Mouse (Mus musculus) forebrain, embryonic 10.5 days (tissue): ENCODE data around the gene Wdr91. TPM values are rescaled to one million over a fixed set of nuclear protein-coding genes. Genes with fewer than 3 reads are reported as not detected.
A peak's percentile ranks its signal among the peaks of the same experiment; 100 is the strongest.

Source experiments
- DNase-seq: peaks from one replicate; pipeline ENCODE4 v3.0.0-alpha.2; 2017; ENCODE audit warnings: low spot score; ENCODE audit errors: extremely low spot score
- H3K27ac ChIP-seq: fragments of 300-500 bp; sonication (generic); 2 replicates; pipeline ENCODE4 v1.5.1; 2016; ENCODE audit warnings: mild to moderate bottlenecking
- H3K27me3 ChIP-seq: fragments of 300-500 bp; sonication (generic); 2 replicates; pipeline ENCODE4 v1.6.1; 2016; ENCODE audit warnings: mild to moderate bottlenecking; ENCODE audit not compliant: poor library complexity, severe bottlenecking
- H3K36me3 ChIP-seq: fragments of 300-500 bp; sonication (generic); replicated peaks from 2 replicates; pipeline ENCODE4 v1.6.1; 2016; ENCODE audit warnings: mild to moderate bottlenecking, moderate library complexity
- H3K4me1 ChIP-seq: fragments of 300-500 bp; sonication (generic); 2 replicates; pipeline ENCODE4 v1.6.1; 2016
- H3K4me3 ChIP-seq: fragments of 300-500 bp; sonication (generic); 2 replicates; pipeline ENCODE4 v1.5.1; 2016; ENCODE audit warnings: mild to moderate bottlenecking, moderate library complexity
- H3K9me3 ChIP-seq: fragments of 300-500 bp; sonication (generic); 2 replicates; pipeline ENCODE4 v1.6.1; 2016; ENCODE audit warnings: mild to moderate bottlenecking, moderate library complexity
- WGBS: fragments of 180-500 bp; shearing (Covaris S2); methylation state at CpG from one replicate; pipeline ENCODE4 v1.1.7; 2016; 5-methylcytosine and 5-hydroxymethylcytosine counted together
- polyA plus RNA-seq: library from polyadenylated mRNA; unstranded; fragments of >200 nt; fragmentation: Nextera tagmentation; extraction: Ambion mirVana; gene quantifications from 2 replicates; pipeline ENCODE4 v1.2.1, GENCODE M21; 2016

Gene Wdr91
- polyA plus RNA-seq: 12.0 TPM in 2 replicates

DNA sequence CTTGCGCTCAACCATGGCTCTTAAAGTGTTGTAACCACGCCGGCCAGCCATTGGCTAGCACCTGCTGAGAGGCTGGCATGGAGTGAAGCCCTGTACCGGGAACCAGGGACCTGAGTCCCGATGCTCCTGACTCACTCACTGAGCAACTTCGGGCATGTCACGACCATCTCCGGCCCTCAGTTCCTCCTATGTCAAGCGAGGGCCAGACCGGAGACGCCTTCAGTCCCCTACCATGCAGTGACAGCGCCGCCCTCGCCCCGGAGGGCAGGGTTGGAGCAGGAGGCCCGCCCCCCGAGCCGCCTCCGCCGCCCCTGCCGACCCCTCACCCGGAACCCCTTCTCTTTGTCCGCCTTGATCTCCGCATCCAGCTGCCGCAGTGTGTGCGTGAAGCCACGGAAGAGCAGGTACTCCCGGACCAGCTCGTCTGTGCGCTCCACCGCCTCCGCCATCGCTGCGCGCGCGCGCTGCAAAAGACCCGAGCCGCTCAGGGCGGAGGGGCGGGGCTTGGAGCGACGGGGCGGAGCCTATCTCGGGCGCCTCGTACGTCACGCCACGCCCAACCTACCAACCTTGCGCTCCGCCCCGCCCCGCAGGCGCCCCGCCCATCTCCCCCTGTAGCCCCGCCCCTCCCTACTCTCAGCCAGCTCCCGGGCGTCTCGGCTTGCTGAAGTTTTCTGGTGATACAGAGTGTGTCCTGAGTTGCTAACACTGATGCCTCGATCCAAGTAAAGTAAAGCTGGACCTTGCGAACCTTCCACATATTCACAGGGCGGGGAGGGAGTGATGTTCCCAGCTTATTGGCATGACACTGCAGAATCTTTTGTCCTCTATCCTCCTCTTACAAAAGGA, at the start of gene Wdr91:
Gene Wdr91, minus strand, starts transcription at position 506 of the 849 bp plus-strand sequence.
- Histone ChIP-seq H3K27ac (peak within 1 kb of the TSS; percentile 92), H3K9me3 (no peaks in the 10 kb centered on the region), H3K27me3 (no peaks in the 10 kb centered on the region), H3K4me3 (peak within 1 kb of the TSS; percentile 82), H3K36me3 (peaks cover 33% of the 10 kb centered on the region), H3K4me1 (peaks cover 28% of the 10 kb centered on the region)
- peak; percentile 95 for DNase-seq
- WGBS: under 1% methylated on average over 64 of the region's 64 CpGs

DNA sequence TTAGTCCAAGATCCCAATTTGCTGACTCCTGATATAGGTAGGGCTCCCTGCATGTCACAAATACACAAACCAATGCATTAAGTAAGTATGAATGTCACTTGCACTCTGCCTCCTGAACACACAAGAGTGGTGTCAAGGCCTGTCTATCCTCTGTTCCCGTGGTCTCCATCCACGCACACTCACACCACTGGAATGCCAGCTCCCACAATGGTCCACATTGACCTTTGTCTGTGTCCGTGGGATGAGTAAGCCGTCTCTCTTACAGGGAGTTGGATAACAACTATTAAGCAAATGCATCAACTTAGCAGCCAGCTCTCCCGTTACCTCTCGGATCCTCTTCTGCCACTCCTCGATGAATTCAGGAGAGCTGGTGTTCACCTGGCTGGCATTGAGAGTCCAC, 48.5 kb upstream of the Wdr91 start:
- H3K36me3 ChIP-seq: no peaks in the 10 kb centered on the region
- no peak overlapping the region for H3K4me3 ChIP-seq
- peaks cover 16% of the 10 kb centered on the region for H3K4me1 ChIP-seq
- 92% methylated on average over 7 of the region's 7 CpGs for WGBS
- no peaks in the 10 kb centered on the region; the same call in 1 of the 2 replicates for H3K27me3 ChIP-seq
- no peaks in the 10 kb centered on the region for H3K9me3 ChIP-seq
- DNase-seq: no peak
- H3K27ac ChIP-seq: no peak overlapping the region

DNA sequence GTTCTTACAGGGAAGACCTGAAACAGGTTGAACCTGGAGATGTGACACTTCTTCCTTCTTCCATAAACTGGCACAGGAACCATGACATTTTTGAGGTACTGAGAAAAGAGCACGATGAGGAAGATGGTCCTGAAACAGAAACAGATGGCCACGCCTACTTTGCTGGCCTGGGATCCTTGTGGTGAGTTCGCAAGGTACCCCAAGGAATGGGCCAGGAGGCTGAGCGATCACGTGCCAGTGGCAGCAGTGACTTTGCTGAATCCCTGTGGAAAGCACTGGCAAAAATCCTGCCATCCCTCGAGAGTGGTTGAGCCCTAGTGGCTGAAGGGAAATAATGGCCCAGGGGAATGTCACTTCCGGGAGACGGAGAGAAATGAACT, 45.2 kb upstream of the Wdr91 start:
- Histone ChIP-seq H3K36me3 (no peaks in the 10 kb centered on the region), H3K4me1 (peaks cover 16% of the 10 kb centered on the region), H3K27ac (0 out of 2 replicates have a peak overlapping the region, but pooled peaks have one; percentile 51), H3K4me3 (peak overlapping the region; percentile 35), H3K27me3 (no peaks in the 10 kb centered on the region; the same call in 1 of the 2 replicates), H3K9me3 (no peaks in the 10 kb centered on the region)
- 43% methylated on average over 8 of the region's 8 CpGs for WGBS
- DNase-seq: no peak

DNA sequence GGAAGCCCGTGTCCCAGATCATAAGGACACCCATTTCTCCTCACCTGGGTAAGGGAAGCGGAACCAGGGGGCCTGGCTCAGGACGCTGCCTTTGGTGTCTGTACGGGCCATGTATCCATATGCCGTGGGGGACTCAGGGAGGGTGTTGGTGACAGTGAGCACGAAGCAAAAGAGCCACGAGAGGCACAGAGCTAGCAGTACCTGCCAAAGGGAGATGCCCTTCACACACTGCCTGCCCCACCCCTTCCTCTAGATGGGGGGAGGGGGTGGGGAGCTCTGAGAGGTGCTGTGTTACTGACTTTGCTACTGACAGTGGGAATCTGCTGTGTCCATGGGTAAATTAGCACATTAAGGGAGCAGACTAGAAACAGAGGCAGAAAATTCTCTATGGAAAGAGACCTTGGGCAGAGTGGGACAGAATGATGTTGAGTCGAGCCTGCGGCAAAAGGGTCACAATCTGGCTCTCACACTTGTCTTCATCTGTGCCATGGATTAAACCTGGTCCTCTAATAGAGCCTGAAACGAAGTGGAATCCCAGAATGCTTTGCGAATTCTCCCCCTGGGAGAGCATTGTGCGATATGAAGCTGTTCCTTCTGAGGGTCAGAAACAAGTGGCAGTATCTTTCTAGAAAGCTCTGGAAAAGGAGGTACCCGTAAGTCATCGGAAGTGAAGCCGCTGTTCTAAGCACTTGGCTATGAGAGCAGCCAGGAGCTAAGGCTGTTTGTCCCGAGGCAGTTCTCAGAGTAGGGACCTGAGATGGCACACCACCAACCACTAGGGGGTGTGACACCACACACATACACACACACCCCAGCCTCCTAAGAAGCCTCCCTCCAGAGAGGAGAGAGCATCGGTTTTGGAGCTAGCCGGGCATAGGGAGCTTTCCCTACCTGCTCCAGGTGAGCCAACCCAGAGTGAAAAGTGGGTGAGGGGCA, 44.5 kb upstream of the Wdr91 start:
- 58% methylated on average over 18 of the region's 18 CpGs for WGBS
- Histone ChIP-seq H3K27me3 (no peaks in the 10 kb centered on the region; the same call in 1 of the 2 replicates), H3K27ac (peak overlapping the region; percentile 51; the same call in 1 of the 2 replicates), H3K9me3 (no peaks in the 10 kb centered on the region), H3K4me1 (peaks cover 16% of the 10 kb centered on the region), H3K36me3 (no peaks in the 10 kb centered on the region), H3K4me3 (peak overlapping the region; percentile 35)
- DNase-seq: peak; percentile 39

DNA sequence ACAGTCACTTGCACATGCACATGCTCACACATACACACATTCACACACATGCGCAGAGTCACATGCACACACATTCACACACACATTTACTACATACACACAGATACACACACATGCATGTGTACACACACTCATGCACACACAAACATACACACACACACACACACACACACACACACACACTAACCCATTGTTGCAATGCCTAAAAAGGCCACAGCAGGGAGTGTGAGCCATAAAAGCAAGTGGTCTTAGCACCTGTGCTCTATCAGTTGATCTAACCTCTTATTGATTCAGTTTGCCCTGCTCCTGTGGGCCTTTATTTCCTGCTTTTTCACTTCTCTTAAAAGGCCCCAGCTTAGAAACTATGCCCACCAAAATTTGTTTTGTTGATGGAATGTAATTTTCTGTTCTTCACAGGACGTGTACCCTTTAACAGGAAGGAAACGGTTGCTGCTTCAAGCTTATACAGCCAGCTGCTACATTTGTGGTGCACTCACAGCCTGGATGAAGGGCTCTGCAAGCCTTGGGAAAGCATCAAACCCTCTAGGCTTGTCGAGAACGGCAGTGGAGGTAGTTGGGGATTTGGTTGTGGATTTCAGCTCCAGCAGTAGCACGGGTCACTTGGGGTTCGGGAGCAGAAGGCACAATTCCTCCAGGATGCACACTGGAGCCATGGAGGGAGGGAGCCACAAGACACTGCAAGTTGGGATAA, 41.4 kb upstream of the Wdr91 start:
- Histone ChIP-seq H3K4me1 (peaks cover 24% of the 10 kb centered on the region), H3K36me3 (no peaks in the 10 kb centered on the region), H3K4me3 (no peak overlapping the region), H3K27ac (no peak overlapping the region), H3K9me3 (peaks cover 2% of the 10 kb centered on the region; the same call in 1 of the 2 replicates), H3K27me3 (peaks cover 10% of the 10 kb centered on the region; the same call in 1 of the 2 replicates)
- 76% methylated on average over 7 of the region's 7 CpGs for WGBS
- no peak for DNase-seq

DNA sequence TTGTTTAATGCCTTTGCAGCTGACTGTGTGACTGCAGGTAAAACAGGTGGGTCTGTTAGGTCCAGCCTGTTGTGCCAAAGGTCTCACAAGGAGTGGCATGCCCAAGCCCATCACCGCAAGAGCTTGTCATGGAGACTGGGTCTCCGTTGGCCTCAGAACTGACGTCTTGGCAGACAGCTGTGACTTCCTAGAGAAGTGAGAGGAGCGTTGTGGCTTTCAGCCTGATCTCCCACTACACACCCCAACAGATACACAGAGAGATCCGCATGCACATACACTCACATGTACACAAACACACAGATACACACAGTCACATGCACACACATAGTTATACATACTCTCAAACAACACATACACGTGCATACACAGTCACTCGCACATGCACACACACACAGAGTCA, 40.8 kb upstream of the Wdr91 start:
- H3K9me3 ChIP-seq: peaks cover 3% of the 10 kb centered on the region; the same call in 1 of the 2 replicates
- DNase-seq: no peak
- peaks cover 24% of the 10 kb centered on the region for H3K4me1 ChIP-seq

DNA sequence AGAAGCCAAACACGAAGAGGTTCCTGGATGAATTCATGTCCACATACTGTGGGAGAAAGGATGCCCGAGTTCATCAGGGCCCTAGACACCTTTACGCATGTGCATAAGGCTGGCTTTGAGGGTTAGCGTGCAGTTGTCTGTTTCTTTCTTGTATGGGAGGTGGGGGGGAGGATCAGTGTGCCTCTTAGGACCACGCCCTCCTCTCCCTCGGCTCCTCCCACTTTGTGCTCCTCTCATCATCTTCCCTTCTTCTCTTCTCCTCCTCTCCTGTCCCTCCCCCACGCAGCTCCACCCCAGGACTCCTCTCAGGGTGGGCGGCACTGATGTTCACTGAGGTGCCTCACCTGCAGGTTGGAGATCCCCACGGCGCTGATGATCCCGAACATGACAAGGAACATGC, 37.8 kb upstream of the Wdr91 start:
- Histone ChIP-seq H3K9me3 (peaks cover 3% of the 10 kb centered on the region; the same call in 1 of the 2 replicates), H3K27ac (no peak overlapping the region), H3K36me3 (no peaks in the 10 kb centered on the region), H3K27me3 (peaks cover 10% of the 10 kb centered on the region; the same call in 1 of the 2 replicates), H3K4me3 (peak overlapping the region; percentile 41), H3K4me1 (peaks cover 17% of the 10 kb centered on the region)
- 19% methylated on average over 11 of the region's 11 CpGs for WGBS
- no peak for DNase-seq

More for the DNA sequence above, 40.8 kb upstream of the Wdr91 start:
- Histone ChIP-seq H3K4me3 (no peak overlapping the region), H3K27me3 (peaks cover 10% of the 10 kb centered on the region; the same call in 1 of the 2 replicates), H3K27ac (no peak overlapping the region), H3K36me3 (no peaks in the 10 kb centered on the region)
- WGBS: 88% methylated on average over 7 of the region's 7 CpGs

DNA sequence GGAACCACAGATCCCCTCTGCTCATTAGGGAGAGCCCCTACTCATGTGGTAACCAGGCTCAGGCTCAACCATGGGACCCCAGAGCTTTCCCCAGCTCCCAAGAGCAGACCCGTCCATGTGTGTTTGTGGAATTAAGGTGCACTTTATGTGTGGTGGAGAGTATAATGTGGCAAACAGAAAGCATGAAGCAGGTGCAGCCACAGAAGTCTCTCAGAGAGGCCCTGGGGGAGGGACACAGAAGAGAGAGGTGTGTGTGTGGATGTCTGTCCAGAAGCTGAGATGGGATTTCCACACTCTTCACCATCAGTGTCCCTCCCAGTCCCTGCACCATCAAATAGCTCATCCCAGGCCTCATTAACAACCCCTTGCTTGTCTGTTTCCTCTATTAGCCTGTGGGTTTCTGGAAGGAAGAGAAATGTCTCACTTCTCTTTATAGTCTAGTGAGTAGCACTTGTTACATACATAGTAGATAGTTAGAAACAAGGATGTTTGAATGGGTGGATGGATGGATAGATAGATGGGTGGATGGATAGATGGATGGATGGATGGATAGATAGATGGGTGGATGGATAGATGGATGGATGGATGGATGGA, 35.9 kb upstream of the Wdr91 start:
- Histone ChIP-seq H3K36me3 (no peaks in the 10 kb centered on the region), H3K27me3 (peaks cover 10% of the 10 kb centered on the region; the same call in 1 of the 2 replicates), H3K9me3 (peaks cover 3% of the 10 kb centered on the region; the same call in 1 of the 2 replicates), H3K4me3 (no peak overlapping the region), H3K4me1 (peaks cover 17% of the 10 kb centered on the region), H3K27ac (no peak overlapping the region)
- DNase-seq: no peak
- WGBS: 79% methylated on average over 1 of the region's 1 CpGs

DNA sequence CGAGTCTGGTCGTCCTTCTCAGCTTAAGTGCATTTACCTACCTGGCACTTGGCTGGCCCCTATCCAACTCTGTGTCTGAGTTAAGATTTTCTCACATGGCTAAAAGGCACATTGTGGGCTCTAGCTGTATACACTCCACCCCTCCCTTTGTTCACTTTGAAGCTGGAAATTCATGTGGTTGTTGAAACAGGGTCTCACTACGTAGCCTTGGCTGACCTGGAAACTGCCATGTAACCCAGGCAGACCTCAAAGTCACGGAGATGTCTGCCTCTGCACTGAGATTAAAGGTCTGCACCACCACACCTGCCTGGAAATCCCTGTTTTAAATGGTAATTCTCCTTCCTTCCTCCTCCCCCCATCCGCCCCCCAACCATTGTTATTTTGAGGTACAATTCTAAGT, 32.8 kb upstream of the Wdr91 start:
- no peak for DNase-seq
- H3K4me3 ChIP-seq: no peak overlapping the region
- 80% methylated on average over 5 of the region's 5 CpGs for WGBS
- no peak overlapping the region for H3K27ac ChIP-seq
- H3K4me1 ChIP-seq: peaks cover 13% of the 10 kb centered on the region
- H3K27me3 ChIP-seq: peaks cover 3% of the 10 kb centered on the region; the same call in 1 of the 2 replicates
- H3K36me3 ChIP-seq: no peaks in the 10 kb centered on the region
- peaks cover 3% of the 10 kb centered on the region; the same call in 1 of the 2 replicates for H3K9me3 ChIP-seq

DNA sequence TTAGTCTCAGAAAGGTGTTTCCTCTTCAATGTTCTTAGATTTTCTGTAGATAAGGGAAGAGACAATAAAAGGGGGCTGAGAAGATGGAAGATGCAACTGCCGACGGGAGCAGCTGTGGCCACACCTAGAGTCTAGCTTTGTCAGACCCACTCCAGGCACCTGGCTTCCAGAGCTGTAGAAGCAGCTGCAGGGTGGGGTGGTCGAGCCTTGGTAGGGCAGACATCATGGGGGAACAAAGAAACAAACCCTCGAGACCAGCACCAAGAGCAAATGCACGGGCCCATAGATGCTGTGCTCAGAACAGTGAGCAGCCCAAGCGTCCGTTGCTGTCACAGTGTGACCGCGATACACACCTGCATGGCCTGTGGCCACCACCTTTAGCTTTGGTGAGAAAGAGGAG, 31.8 kb upstream of the Wdr91 start:
- H3K27ac ChIP-seq: no peak overlapping the region
- DNase-seq: no peak
- H3K9me3 ChIP-seq: peaks cover 3% of the 10 kb centered on the region; the same call in 1 of the 2 replicates
- H3K27me3 ChIP-seq: no peaks in the 10 kb centered on the region
- no peak overlapping the region for H3K4me3 ChIP-seq
- peaks cover 9% of the 10 kb centered on the region for H3K4me1 ChIP-seq
- no peaks in the 10 kb centered on the region for H3K36me3 ChIP-seq
- WGBS: 92% methylated on average over 9 of the region's 9 CpGs

DNA sequence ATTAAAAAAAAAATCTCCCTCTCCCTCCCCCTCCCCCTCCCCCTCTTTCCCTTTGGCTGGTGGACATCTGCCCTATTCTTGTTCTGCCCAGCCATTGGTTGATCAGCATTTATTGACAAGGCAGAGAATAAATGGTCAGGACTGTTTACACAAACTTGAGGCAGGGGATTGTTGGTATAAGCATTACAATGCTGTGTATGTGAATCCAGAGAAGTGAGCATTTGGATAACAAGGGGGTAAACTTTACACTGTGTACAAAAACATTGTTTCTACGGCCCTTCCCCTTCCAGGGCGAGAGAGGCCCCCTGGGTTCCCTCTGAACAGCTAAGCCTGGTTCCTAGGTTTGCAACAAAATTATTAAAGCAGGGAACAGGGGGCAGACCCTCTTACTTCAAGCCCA, 30.8 kb upstream of the Wdr91 start:
- Histone ChIP-seq H3K27me3 (no peaks in the 10 kb centered on the region), H3K36me3 (no peaks in the 10 kb centered on the region), H3K4me1 (peaks cover 9% of the 10 kb centered on the region), H3K27ac (no peak overlapping the region), H3K9me3 (no peaks in the 10 kb centered on the region), H3K4me3 (no peak overlapping the region)
- DNase-seq: no peak
- WGBS: 75% methylated on average over 2 of the region's 2 CpGs
